ENCODE assay signal across 8 mouse cellular contexts in the genomic region with DNA sequence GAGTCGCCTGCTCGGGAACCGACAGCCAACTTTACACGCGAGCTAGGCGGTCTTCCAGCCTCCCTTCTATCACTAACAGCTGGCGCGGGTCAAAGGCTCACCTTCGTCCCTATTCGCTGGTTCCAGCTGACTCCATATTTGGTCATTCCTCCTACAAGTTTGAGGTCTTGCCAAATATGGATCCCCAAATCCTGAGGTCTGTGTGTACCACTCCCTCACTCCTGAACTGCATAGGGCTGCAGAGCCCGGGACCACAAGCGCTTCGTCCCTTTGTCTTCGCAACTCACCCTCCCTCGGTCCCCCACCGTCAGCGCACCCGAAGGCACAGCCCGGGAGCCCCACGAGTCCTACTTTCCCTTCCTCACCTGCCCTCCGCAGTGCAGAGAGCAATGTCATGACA. TPM values are rescaled to one million over a fixed set of nuclear protein-coding genes. Genes with fewer than 3 reads are reported as not detected.
DNase-seq lines count a peak whose midpoint lies in the region; ATAC-seq lines count a peak whose summit lies in the region.

No protein-coding gene starts in this region.

- peaks cover 15% of the 10 kb centered on the region for H3K36me3 ChIP-seq in hindbrain, embryonic 12.5 days

- peaks cover 9% of the 10 kb centered on the region for H3K4me1 ChIP-seq in hindbrain, embryonic 12.5 days

- H3K27me3 ChIP-seq in hindbrain, embryonic 12.5 days = no peaks in the 10 kb centered on the region

- H3K27ac ChIP-seq in hindbrain, embryonic 12.5 days = peak overlapping the region; percentile 97

- peak overlapping the region; percentile 74 for H3K4me3 ChIP-seq in hindbrain, embryonic 12.5 days

- 0% methylated on average over 21 of the region's 21 CpGs for WGBS in hindbrain, embryonic 12.5 days

- H3K9me3 ChIP-seq in hindbrain, embryonic 12.5 days (replicated peaks) = no peaks in the 10 kb centered on the region

- peak; percentile 82 for DNase-seq in R1 (ENCODE audit: low read depth, low spot score)
- peak; percentile 54 to 64 for DNase-seq in cerebellum, postnatal 14 days
- peak; percentile 34 for DNase-seq in frontal cortex, postnatal 14 days (ENCODE audit: low spot score in 2 of 2)
- peak; percentile 27 to 44 for DNase-seq in layer of hippocampus, postnatal 36 days
- peak; percentile 85 for DNase-seq in lung, postnatal 36 days
- peak; percentile 81 for DNase-seq in retina, postnatal 1 day
- peak; percentile 28 for DNase-seq in urinary bladder, postnatal 10 days (ENCODE audit: low spot score)

- H3K9ac ChIP-seq in hindbrain, embryonic 12.5 days = peak overlapping the region; percentile 93

- peak overlapping the region; percentile 64 for H3K4me2 ChIP-seq in hindbrain, embryonic 12.5 days (replicated peaks)

- peak; percentile 85 for ATAC-seq in hindbrain, embryonic 12.5 days (ENCODE audit: low FRiP score)

RNA-seq across cellular contexts. Expression of gene Abracl, which starts 0.8 kb away (rescaled TPM):
- polyA plus RNA-seq in hindbrain, embryonic 12.5 days (2016; fragmentation: Nextera tagmentation; extraction: Ambion mirVana) = 164 and 170 TPM in 2 replicates
- total RNA-seq in layer of hippocampus, postnatal 36 days (2021) = 10 to 100 TPM; 30.3 to 32.2 TPM

RNA-seq across cellular contexts. Expression of gene Reps1, which starts 33.3 kb away (rescaled TPM):
- polyA plus RNA-seq in hindbrain, embryonic 12.5 days (2016; fragmentation: Nextera tagmentation; extraction: Ambion mirVana) = 32.8 and 36.5 TPM in 2 replicates
- 10 to 100 TPM; 78.4 to 82.1 TPM for total RNA-seq in layer of hippocampus, postnatal 36 days (2021)

Comparison
In these comparisons a context has a peak if more than half of its experiments do, and no peak if none do; other contexts are left out.
1. Peak in every context shown above with its lines: DNase-seq, ATAC-seq, H3K4me3 ChIP-seq and H3K27ac ChIP-seq.
2. DNase-seq: peak in every context shown above with its lines; median percentile 85 in lung, postnatal 36 days; 82 in R1; 81 in retina, postnatal 1 day; 59 in cerebellum, postnatal 14 days; 36 in layer of hippocampus, postnatal 36 days; 34 in frontal cortex, postnatal 14 days; 28 in urinary bladder, postnatal 10 days.